In genomic region chr1:189052189-189052588, GRCm38 (mm10) we compare ENCODE assay signal across 30 mouse cellular contexts. TPM values are rescaled to one million over a fixed set of nuclear protein-coding genes. Genes with fewer than 3 reads are reported as not detected.
DNase-seq lines count a peak whose midpoint lies in the region; ATAC-seq and TF ChIP-seq lines count a peak whose summit lies in the region.
"Had no signal": no experiment of that assay in that cellular context is flagged by ENCODE, and none has a peak within 500 bp of the region (broad histone marks: within the 10 kb centered on the region; RNA-seq: fewer than 3 reads in every experiment).

No protein-coding gene starts in this region.

- H3K9me3 ChIP-seq in forebrain, embryonic 15.5 days, result no peaks in the 10 kb centered on the region
- H3K9me3 ChIP-seq in forebrain, embryonic 11.5 days (ENCODE audit: control insufficient read depth, low read length), result no peaks in the 10 kb centered on the region
- H3K9me3 ChIP-seq in heart, embryonic 10.5 days, result no peaks in the 10 kb centered on the region
- H3K9me3 ChIP-seq: embryonic facial prominence, embryonic 10.5 days; embryonic facial prominence, embryonic 13.5 days; heart, embryonic 13.5 days; hindbrain, embryonic 10.5 days; hindbrain, embryonic 13.5 days; intestine, embryonic 15.5 days had no signal

- 54% methylated on average over 4 of the region's 4 CpGs for WGBS in forebrain, embryonic 15.5 days
- 86% methylated on average over 4 of the region's 4 CpGs for WGBS in forebrain, embryonic 11.5 days
- 75% methylated on average over 4 of the region's 4 CpGs for WGBS in heart, embryonic 10.5 days

- no peaks in the 10 kb centered on the region for H3K36me3 ChIP-seq in forebrain, embryonic 15.5 days
- no peaks in the 10 kb centered on the region for H3K36me3 ChIP-seq in forebrain, embryonic 11.5 days (ENCODE audit: control insufficient read depth, insufficient read depth, low read length)
- H3K36me3 ChIP-seq in heart, embryonic 10.5 days, result no peaks in the 10 kb centered on the region
- H3K36me3 ChIP-seq: embryonic facial prominence, embryonic 10.5 days; embryonic facial prominence, embryonic 13.5 days; G1E; heart, embryonic 13.5 days; hindbrain, embryonic 10.5 days; hindbrain, embryonic 13.5 days; intestine, embryonic 15.5 days had no signal

- H3K4me2 ChIP-seq in forebrain, embryonic 15.5 days (replicated peaks), result no peak overlapping the region
- no peak overlapping the region for H3K4me2 ChIP-seq in forebrain, embryonic 11.5 days (ENCODE audit: low read depth, low read length, severe bottlenecking)
- H3K4me2 ChIP-seq: embryonic facial prominence, embryonic 13.5 days; heart, embryonic 13.5 days; hindbrain, embryonic 13.5 days; intestine, embryonic 15.5 days had no signal

- no peak overlapping the region for H3K27ac ChIP-seq in forebrain, embryonic 15.5 days (replicated peaks)
- H3K27ac ChIP-seq in forebrain, embryonic 11.5 days (ENCODE audit: low read depth, low read length), result no peak overlapping the region
- no peak overlapping the region for H3K27ac ChIP-seq in heart, embryonic 10.5 days
- H3K27ac ChIP-seq: embryonic facial prominence, embryonic 10.5 days; embryonic facial prominence, embryonic 13.5 days; gastrocnemius, adult 2 months; heart, embryonic 13.5 days; hindbrain, embryonic 10.5 days; hindbrain, embryonic 13.5 days; intestine, embryonic 15.5 days had no signal

- no peak for TF ChIP-seq POLR2A in brain, embryonic 14.5 days (IDR thresholded peaks at IDR 0.05; ENCODE audit: borderline replicate concordance, extremely low read depth, insufficient read depth, insufficient read length, poor library complexity, severe bottlenecking)

- H3K4me1 ChIP-seq in forebrain, embryonic 15.5 days, result 0 out of 2 replicates have a peak, but pooled peaks cover 4% of the 10 kb centered on the region
- H3K4me1 ChIP-seq in forebrain, embryonic 11.5 days (replicated peaks; ENCODE audit: control insufficient read depth, insufficient read depth, low read length), result no peaks in the 10 kb centered on the region
- H3K4me1 ChIP-seq in heart, embryonic 10.5 days, result no peaks in the 10 kb centered on the region
- H3K4me1 ChIP-seq: embryonic facial prominence, embryonic 10.5 days; hindbrain, embryonic 10.5 days; hindbrain, embryonic 13.5 days; intestine, embryonic 15.5 days had no signal

- intact Hi-C loops in heart, postnatal 14 days (cut with DNase I), result no loop called here

- no peak overlapping the region for H3K9ac ChIP-seq in forebrain, embryonic 15.5 days (replicated peaks)
- H3K9ac ChIP-seq in forebrain, embryonic 11.5 days (ENCODE audit: low read length), result no peak overlapping the region
- H3K9ac ChIP-seq: embryonic facial prominence, embryonic 13.5 days; heart, embryonic 13.5 days; hindbrain, embryonic 13.5 days; intestine, embryonic 15.5 days had no signal

- H3K27me3 ChIP-seq in forebrain, embryonic 15.5 days, result no peaks in the 10 kb centered on the region
- no peaks in the 10 kb centered on the region for H3K27me3 ChIP-seq in forebrain, embryonic 11.5 days (ENCODE audit: control insufficient read depth, insufficient read depth, low read length)
- no peaks in the 10 kb centered on the region for H3K27me3 ChIP-seq in heart, embryonic 10.5 days (ENCODE audit: insufficient read depth, poor library complexity, severe bottlenecking)
- H3K27me3 ChIP-seq: CH12.LX; embryonic facial prominence, embryonic 13.5 days; heart, embryonic 13.5 days; hindbrain, embryonic 13.5 days; intestine, embryonic 15.5 days; Patski had no signal

- no peak for TF ChIP-seq CTCF in brain, embryonic 14.5 days (IDR thresholded peaks at IDR 0.05; ENCODE audit: borderline replicate concordance, extremely low read depth, insufficient read depth, insufficient read length)

- H3K4me3 ChIP-seq in forebrain, embryonic 15.5 days, result no peak overlapping the region
- H3K4me3 ChIP-seq in forebrain, embryonic 11.5 days (ENCODE audit: low read depth, low read length), result no peak overlapping the region
- H3K4me3 ChIP-seq in heart, embryonic 10.5 days, result no peak overlapping the region
- H3K4me3 ChIP-seq: embryonic facial prominence, embryonic 10.5 days; embryonic facial prominence, embryonic 13.5 days; erythroblast, embryonic 14.5 days; gastrocnemius, adult 2 months; heart, embryonic 13.5 days; hindbrain, embryonic 10.5 days; hindbrain, embryonic 13.5 days; intestine, embryonic 15.5 days had no signal

- peak; percentile 50 to 57 for DNase-seq in cerebellum, postnatal 14 days
- no peak for DNase-seq in cerebellum, adult 18-20 months
- no peak for DNase-seq in forebrain, embryonic 11.5 days (ENCODE audit: low spot score)
- peak; percentile 61 for DNase-seq in heart, embryonic 10.5 days (ENCODE audit: low spot score)
- no peak for DNase-seq in heart, postnatal 14 days
- peak; percentile 81 for DNase-seq in brain, embryonic 14.5 days (ENCODE audit: low read depth)
- DNase-seq: adrenal gland, postnatal 10 days; adrenal gland, postnatal 36 days; B cell, adult 2 months; cerebellum, adult 11 months; cerebellum, adult 9-10 months; cerebellum, postnatal 36 days; embryo, embryonic 11 days; gastrocnemius, adult 2 months; gastrocnemius, postnatal 14 days; heart, adult 18-20 months; kidney, adult 11 months; kidney, adult 8-10 months had no signal

- ATAC-seq in forebrain, embryonic 15.5 days (replicated peaks), result 0 out of 2 replicates have a peak, but pooled peaks have one; percentile 60
- ATAC-seq in forebrain, embryonic 11.5 days (replicated peaks; ENCODE audit: low FRiP score), result no peak
- ATAC-seq: hindbrain, embryonic 16.5 days; intestine, embryonic 15.5 days; Patski had no signal

RNA-seq across cellular contexts. Expression of gene Kctd3, which starts 44.5 kb away (rescaled TPM):
- polyA plus RNA-seq in forebrain, embryonic 15.5 days (2015; fragmentation: Nextera tagmentation; extraction: Ambion mirVana), result 44.8 and 45.1 TPM in 2 replicates
- 36.4 and 44.6 TPM in 2 replicates for polyA plus RNA-seq in forebrain, embryonic 11.5 days (2014; fragmentation: Nextera tagmentation; extraction: Ambion mirVana)
- 20.4 and 30.5 TPM in 2 replicates for polyA plus RNA-seq in heart, embryonic 10.5 days (2016; fragmentation: Nextera tagmentation; extraction: Ambion mirVana)
- 10 to 100 TPM; 29.8 to 34.2 TPM for total RNA-seq in heart, postnatal 14 days (2021)
- 92.3 and 97.5 TPM in 2 replicates for polyA plus RNA-seq in brain, embryonic 14.5 days (2012; rRNA removed)

Comparison
In these comparisons a context has a peak if more than half of its experiments do, and no peak if none do; other contexts are left out.
1. DNase-seq: peak in cerebellum, postnatal 14 days (2 of 2), heart, embryonic 10.5 days (single experiment) and brain, embryonic 14.5 days (single experiment); none in cerebellum, adult 18-20 months (0 of 2), forebrain, embryonic 11.5 days (single experiment) and heart, postnatal 14 days (0 of 2).